Mouse (Mus musculus) stomach, embryonic 15.5 days (tissue): ENCODE results near the gene Pus3. TPM values are rescaled to one million over a fixed set of nuclear protein-coding genes. Genes with fewer than 3 reads are reported as not detected.

Experiments
- ATAC-seq: fragments of 200-750 bp; cut with Nextera tagmentation; 2 replicates; pipeline ENCODE4 v1.8.0; 2017; ENCODE audit warnings: low read depth, moderate number of reproducible peaks, moderate TSS enrichment; ENCODE audit not compliant: insufficient read depth, low FRiP score
- H3K27ac ChIP-seq: fragments of 300-500 bp; sonication (generic); 2 replicates; pipeline ENCODE4 v1.5.1; 2015; ENCODE audit warnings: mild to moderate bottlenecking, inconsistent platforms
- H3K27me3 ChIP-seq: fragments of 300-500 bp; sonication (generic); replicated peaks from 2 replicates; pipeline ENCODE4 v1.6.1; 2015; ENCODE audit warnings: inconsistent platforms
- H3K36me3 ChIP-seq: fragments of 300-500 bp; sonication (generic); 2 replicates; pipeline ENCODE4 v1.6.1; 2015; ENCODE audit warnings: inconsistent platforms
- H3K4me1 ChIP-seq: fragments of 300-500 bp; sonication (generic); 2 replicates; pipeline ENCODE4 v1.6.1; 2015; ENCODE audit warnings: inconsistent platforms
- H3K4me2 ChIP-seq: fragments of 300-500 bp; sonication (generic); 2 replicates; pipeline ENCODE4 v1.6.1; 2015; ENCODE audit warnings: mild to moderate bottlenecking, inconsistent platforms
- H3K4me3 ChIP-seq: fragments of 300-500 bp; sonication (generic); replicated peaks from 2 replicates; pipeline ENCODE4 v1.5.1; 2015; ENCODE audit warnings: inconsistent platforms
- H3K9ac ChIP-seq: fragments of 300-500 bp; sonication (generic); 2 replicates; pipeline ENCODE4 v1.6.1; 2015; ENCODE audit warnings: inconsistent platforms
- H3K9me3 ChIP-seq: fragments of 300-500 bp; sonication (generic); 2 replicates; pipeline ENCODE4 v1.6.1; 2016; ENCODE audit warnings: inconsistent platforms
- WGBS: fragments of 180-500 bp; shearing (Covaris S2); methylation state at CpG from one replicate; pipeline ENCODE4 v1.1.7; 2015; 5-methylcytosine and 5-hydroxymethylcytosine counted together
- polyA plus RNA-seq: library from polyadenylated mRNA; unstranded; fragments of >200 nt; fragmentation: Nextera tagmentation; extraction: Ambion mirVana; gene quantifications from 2 replicates; pipeline ENCODE4 v1.2.1, GENCODE M21; 2015

Gene Pus3
- polyA plus RNA-seq, 1 experiment from 2014 or later = 17.0 TPM

GRCm38 (mm10) chr9:35548455-35548854 lies 9.9 kb upstream of the Pus3 start:
- H3K4me2 ChIP-seq = no peak overlapping the region
- H3K4me1 ChIP-seq = no peaks in the 10 kb centered on the region
- ATAC-seq = no peak; the same call in 1 of the 2 replicates
- 73% methylated on average over 9 of the region's 9 CpGs for WGBS
- H3K27me3 ChIP-seq = no peaks in the 10 kb centered on the region
- H3K9me3 ChIP-seq = no peaks in the 10 kb centered on the region
- H3K36me3 ChIP-seq = no peaks in the 10 kb centered on the region
- no peak overlapping the region for H3K4me3 ChIP-seq
- no peak overlapping the region for H3K27ac ChIP-seq
- no peak overlapping the region for H3K9ac ChIP-seq

GRCm38 (mm10) chr9:35556494-35557102 lies 1.8 kb upstream of the Pus3 start:
- H3K4me2 ChIP-seq = no peak overlapping the region
- no peaks in the 10 kb centered on the region for H3K27me3 ChIP-seq
- no peak overlapping the region for H3K4me3 ChIP-seq
- 56% methylated on average over 12 of the region's 12 CpGs for WGBS
- no peaks in the 10 kb centered on the region for H3K9me3 ChIP-seq
- peaks cover 2% of the 10 kb centered on the region; the same call in 1 of the 2 replicates for H3K36me3 ChIP-seq
- no peak overlapping the region for H3K27ac ChIP-seq
- H3K4me1 ChIP-seq = peaks cover 6% of the 10 kb centered on the region; the same call in 1 of the 2 replicates
- no peak for ATAC-seq
- no peak overlapping the region for H3K9ac ChIP-seq

- ATAC-seq = peak; percentile 84
- Histone ChIP-seq H3K4me1 (peaks cover 6% of the 10 kb centered on the region; the same call in 1 of the 2 replicates), H3K9me3 (no peaks in the 10 kb centered on the region), H3K4me2 (peak overlapping the region; percentile 96), H3K36me3 (peaks cover 4% of the 10 kb centered on the region; the same call in 1 of the 2 replicates), H3K4me3 (peak overlapping the region; percentile 76), H3K27ac (no peak overlapping the region; the same call in 1 of the 2 replicates), H3K9ac (peak overlapping the region; percentile 54), H3K27me3 (no peaks in the 10 kb centered on the region)
- WGBS = 1% methylated on average over 31 of the region's 31 CpGs
Measured at GRCm38 (mm10) chr9:35559009-35559890, 855 bp downstream of the Pus3 start.

GRCm38 (mm10) chr9:35561076-35561475 lies 2.7 kb downstream of the Pus3 start:
- ATAC-seq = no peak
- WGBS = 95% methylated on average over 11 of the region's 11 CpGs

GRCm38 (mm10) chr9:35561583-35561982 lies 3.2 kb downstream of the Pus3 start:
- 88% methylated on average over 6 of the region's 6 CpGs for WGBS
- peaks cover 6% of the 10 kb centered on the region; the same call in 1 of the 2 replicates for H3K4me1 ChIP-seq
- peaks cover 19% of the 10 kb centered on the region for H3K36me3 ChIP-seq
- no peak overlapping the region for H3K4me2 ChIP-seq
- H3K27me3 ChIP-seq = no peaks in the 10 kb centered on the region
- ATAC-seq = no peak
- H3K27ac ChIP-seq = no peak overlapping the region
- H3K9me3 ChIP-seq = no peaks in the 10 kb centered on the region
- no peak overlapping the region for H3K4me3 ChIP-seq
- H3K9ac ChIP-seq = no peak overlapping the region

More at GRCm38 (mm10) chr9:35561076-35561475, 2.7 kb downstream of the Pus3 start:
- Histone ChIP-seq H3K4me3 (no peak overlapping the region), H3K27ac (no peak overlapping the region), H3K4me1 (peaks cover 6% of the 10 kb centered on the region; the same call in 1 of the 2 replicates), H3K9me3 (no peaks in the 10 kb centered on the region), H3K4me2 (no peak overlapping the region), H3K27me3 (no peaks in the 10 kb centered on the region), H3K9ac (no peak overlapping the region), H3K36me3 (peaks cover 16% of the 10 kb centered on the region)

GRCm38 (mm10) chr9:35564536-35565240 lies 6.3 kb downstream of the Pus3 start:
- no peak for ATAC-seq
- Histone ChIP-seq H3K36me3 (peaks cover 30% of the 10 kb centered on the region), H3K4me3 (no peak overlapping the region), H3K9ac (no peak overlapping the region), H3K27ac (no peak overlapping the region), H3K4me2 (no peak overlapping the region), H3K27me3 (no peaks in the 10 kb centered on the region), H3K4me1 (peaks cover 9% of the 10 kb centered on the region), H3K9me3 (no peaks in the 10 kb centered on the region)
- WGBS = 86% methylated on average over 5 of the region's 5 CpGs

GRCm38 (mm10) chr9:35567995-35568394 lies 9.6 kb downstream of the Pus3 start:
- H3K4me2 ChIP-seq = no peak overlapping the region
- peaks cover 6% of the 10 kb centered on the region for H3K4me1 ChIP-seq
- H3K36me3 ChIP-seq = peaks cover 26% of the 10 kb centered on the region
- H3K9me3 ChIP-seq = no peaks in the 10 kb centered on the region
- 91% methylated on average over 3 of the region's 3 CpGs for WGBS
- no peak overlapping the region for H3K27ac ChIP-seq
- no peak overlapping the region for H3K9ac ChIP-seq
- H3K4me3 ChIP-seq = no peak overlapping the region
- H3K27me3 ChIP-seq = no peaks in the 10 kb centered on the region
- ATAC-seq = no peak

GRCm38 (mm10) chr9:35569571-35570534 lies 11.5 kb downstream of the Pus3 start, which contains the start of the genes Pate2 and Hyls1:
Gene Pate2, plus strand, starts transcription at chr9:35570284.
Gene Hyls1, minus strand, starts transcription at chr9:35570398.
- ATAC-seq = peak; percentile 99

GRCm38 (mm10) chr9:35570663-35571062 lies 12.3 kb downstream of the Pus3 start:
- peak overlapping the region; percentile 56 for H3K4me2 ChIP-seq
- peaks cover 4% of the 10 kb centered on the region; the same call in 1 of the 2 replicates for H3K27me3 ChIP-seq
- H3K36me3 ChIP-seq = peaks cover 14% of the 10 kb centered on the region; the same call in 1 of the 2 replicates
- no peaks in the 10 kb centered on the region for H3K9me3 ChIP-seq
- H3K4me1 ChIP-seq = peaks cover 6% of the 10 kb centered on the region
- peak overlapping the region; percentile 83 for H3K4me3 ChIP-seq
- 9% methylated on average over 5 of the region's 5 CpGs for WGBS
- H3K9ac ChIP-seq = peak overlapping the region; percentile 62
- no peak for ATAC-seq
- no peak overlapping the region for H3K27ac ChIP-seq

More at GRCm38 (mm10) chr9:35569571-35570534, 11.5 kb downstream of the Pus3 start, which contains the start of the genes Pate2 and Hyls1:
- Histone ChIP-seq H3K36me3 (peaks cover 22% of the 10 kb centered on the region), H3K4me3 (peak within 1 kb of the TSS; percentile 83), H3K4me2 (peak within 1 kb of the TSS; percentile 83), H3K27me3 (peaks cover 4% of the 10 kb centered on the region; the same call in 1 of the 2 replicates), H3K9me3 (no peaks in the 10 kb centered on the region), H3K9ac (peak within 1 kb of the TSS; percentile 74), H3K4me1 (peaks cover 6% of the 10 kb centered on the region), H3K27ac (peak within 1 kb of the TSS; percentile 84)
- WGBS = under 1% methylated on average over 85 of the region's 86 CpGs

GRCm38 (mm10) chr9:35574416-35574815 lies 16.0 kb downstream of the Pus3 start:
- peaks cover 3% of the 10 kb centered on the region for H3K4me1 ChIP-seq
- WGBS = 4% methylated on average over 32 of the region's 32 CpGs
- H3K36me3 ChIP-seq = no peaks in the 10 kb centered on the region
- peak overlapping the region; percentile 51 for H3K4me2 ChIP-seq
- no peaks in the 10 kb centered on the region for H3K9me3 ChIP-seq
- ATAC-seq = no peak
- H3K9ac ChIP-seq = no peak overlapping the region
- no peak overlapping the region for H3K27ac ChIP-seq
- peak overlapping the region; percentile 19; the same call in 1 of the 2 replicates for H3K4me3 ChIP-seq
- peaks cover 4% of the 10 kb centered on the region; the same call in 1 of the 2 replicates for H3K27me3 ChIP-seq
